Mouse (Mus musculus) spleen, adult 18-20 months (tissue): ENCODE measurements around the gene Zmynd8.
A peak's percentile ranks its signal among the peaks of the same experiment; 100 is the strongest.

Experiments
- DNase-seq, 2 experiments: peaks; one replicate each; pipeline ENCODE4 v3.0.0; 2022; ENCODE audit warnings: mixed read lengths in 2 of 2

Gene Zmynd8

DNA sequence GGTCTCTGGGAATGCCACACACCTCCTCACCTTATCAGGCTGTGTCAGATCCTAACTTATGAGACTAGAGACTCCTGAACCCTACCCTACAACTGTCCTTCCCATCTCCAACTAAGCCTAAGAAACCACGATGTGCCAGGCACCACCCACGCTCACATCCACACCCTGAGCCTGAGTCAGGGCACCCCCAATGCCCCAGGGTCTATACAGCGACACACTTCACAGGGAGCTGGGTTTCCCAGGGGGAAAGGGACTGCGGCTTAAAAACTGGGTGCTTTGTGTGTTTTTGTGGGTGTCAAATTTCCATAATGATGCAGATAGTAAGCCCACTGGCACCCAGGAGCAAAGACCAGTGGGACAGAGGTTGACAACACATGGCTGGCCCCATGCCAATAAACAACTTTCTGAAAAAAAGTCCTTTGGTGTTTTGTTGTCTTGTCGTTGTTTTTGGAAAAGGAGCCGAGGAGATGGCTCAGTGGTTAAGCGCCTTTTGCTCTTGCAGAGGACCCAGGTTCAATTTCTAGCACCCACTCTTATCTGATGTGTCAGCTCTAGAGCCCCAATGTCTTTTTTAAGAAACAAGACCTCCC, 42.1 kb downstream of the Zmynd8 start:
- DNase-seq: no peak

- DNase-seq: no peak
Observed at GRCm38 (mm10) chr2:165855641-165856301, 43.0 kb downstream of the Zmynd8 start.

- no peak for DNase-seq
Observed at GRCm38 (mm10) chr2:165854207-165854968, 44.4 kb downstream of the Zmynd8 start.

DNA sequence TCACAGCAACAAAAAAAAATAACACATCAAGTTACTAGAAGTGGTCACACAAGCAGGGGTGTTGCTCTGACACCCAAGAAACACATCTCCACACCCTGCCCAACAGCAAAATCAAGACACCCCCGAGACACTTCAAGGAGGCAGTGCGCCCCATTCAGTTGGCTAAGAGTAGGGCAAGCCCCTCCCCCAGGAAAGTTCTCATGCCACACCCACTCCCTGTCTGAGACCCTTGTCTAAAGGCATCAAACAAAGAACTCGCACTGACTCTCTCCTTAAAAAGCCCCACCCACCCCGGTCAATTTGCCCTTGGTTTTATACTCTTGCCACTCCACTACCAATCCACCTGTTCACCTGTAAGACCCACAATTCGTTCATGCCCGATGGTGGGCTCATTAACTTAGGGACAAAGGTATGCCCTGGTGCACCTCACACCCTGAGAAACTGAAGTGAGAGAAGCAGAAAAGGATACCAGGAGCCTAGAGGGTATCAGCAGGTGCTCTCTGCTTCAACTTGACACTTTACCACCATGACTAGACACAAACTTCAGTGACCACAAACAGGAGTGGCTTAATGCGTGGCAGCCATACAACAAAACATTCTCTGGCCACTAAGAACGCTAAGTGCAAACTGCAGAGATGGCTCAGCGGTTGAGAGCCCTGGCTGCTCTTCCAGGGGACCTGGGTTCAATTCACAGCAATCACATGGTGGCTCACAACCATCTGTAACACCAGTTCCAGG, 45.8 kb downstream of the Zmynd8 start:
- no peak for DNase-seq

DNA sequence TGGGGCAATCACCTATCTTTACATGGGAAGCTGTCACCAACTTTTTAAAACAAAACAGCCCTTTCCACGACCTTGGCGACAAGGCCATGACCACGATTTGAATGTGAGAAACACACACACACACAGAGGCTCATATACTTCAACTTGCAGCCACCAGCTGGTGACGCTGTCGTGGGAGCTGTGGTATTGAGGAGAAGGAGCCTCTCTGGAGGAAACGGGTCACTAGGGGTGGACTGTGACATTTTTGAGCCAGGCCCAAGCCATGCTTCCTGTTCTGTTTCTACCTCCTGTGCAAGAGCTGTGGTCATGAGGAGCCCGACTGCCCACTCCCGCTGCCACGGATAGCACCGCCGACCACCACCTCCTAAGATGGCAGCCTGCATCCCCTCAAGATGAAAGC, 46.4 kb downstream of the Zmynd8 start:
- no peak for DNase-seq

DNA sequence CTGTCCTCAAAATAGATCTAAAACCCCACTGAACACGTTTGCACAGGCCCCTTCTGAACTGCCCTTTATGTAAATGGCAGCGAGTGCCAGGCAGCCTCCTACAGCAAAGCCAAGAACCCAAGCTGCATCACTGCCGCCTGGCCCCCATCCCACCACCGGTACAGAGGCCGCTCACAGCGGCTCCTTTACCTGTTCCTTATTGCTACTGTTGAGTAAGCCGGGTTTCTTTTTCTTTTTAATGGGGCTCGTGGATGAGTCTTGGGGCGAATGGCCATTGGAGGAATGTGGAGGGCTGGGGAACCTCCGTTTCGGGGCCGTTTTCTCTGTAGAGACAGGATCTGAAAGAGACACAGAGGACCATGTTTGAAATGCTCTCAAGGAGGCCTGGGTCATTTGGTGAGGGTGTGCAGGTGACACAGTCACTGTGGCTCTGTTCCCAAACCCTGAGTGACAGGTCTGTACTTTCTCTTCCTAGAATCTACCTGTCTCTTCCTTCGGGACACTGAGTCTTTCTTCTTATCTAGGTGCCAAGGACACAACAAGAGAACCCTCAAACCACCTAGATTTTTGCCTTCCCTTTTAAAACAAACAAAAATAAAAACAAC, 46.9 kb downstream of the Zmynd8 start:
- DNase-seq: no peak

DNA sequence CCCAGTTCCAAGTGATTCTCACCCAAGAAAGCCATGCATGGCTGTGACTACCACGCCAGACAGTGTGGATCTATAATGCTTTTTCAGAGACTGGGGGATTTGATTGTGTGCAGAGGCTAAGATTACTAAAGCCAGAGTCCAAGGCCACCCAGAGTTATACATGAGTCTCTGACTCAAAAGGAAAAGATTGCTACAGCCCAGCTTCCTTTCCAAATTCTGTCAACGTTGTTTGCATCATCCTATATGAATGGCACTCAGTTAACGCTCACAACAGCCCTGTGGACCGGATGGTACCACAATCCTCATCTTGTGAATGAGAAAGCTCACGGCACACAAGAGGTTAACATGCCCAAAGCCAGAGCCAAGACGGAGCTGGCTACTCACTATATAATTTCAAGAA, 48.0 kb downstream of the Zmynd8 start:
- DNase-seq: no peak

GRCm38 (mm10) chr2:165849129-165849528, 49.7 kb downstream of the Zmynd8 start:
- DNase-seq: peak in 1 of 2 experiments; percentile 22

GRCm38 (mm10) chr2:165846787-165847186, 52.0 kb downstream of the Zmynd8 start:
- no peak for DNase-seq

DNA sequence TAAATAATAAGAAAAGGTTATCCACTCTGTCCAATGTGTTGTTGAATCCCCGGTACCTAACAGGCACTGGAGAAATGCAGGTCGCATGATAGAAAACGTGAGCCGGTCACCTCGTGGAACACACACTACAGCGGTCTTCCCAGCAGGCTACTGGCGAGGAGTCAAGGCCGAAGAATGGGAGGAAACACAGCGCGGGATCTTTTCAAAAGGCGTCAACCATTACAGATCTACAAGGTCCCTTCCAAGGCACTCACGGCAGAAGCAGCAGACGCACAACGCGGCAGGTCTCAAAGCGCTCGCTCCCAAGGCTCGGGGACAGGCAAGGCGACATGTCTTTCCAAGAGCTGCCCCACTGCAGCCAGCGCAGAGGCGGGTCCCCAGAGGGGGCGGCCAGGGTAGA, 53.3 kb downstream of the Zmynd8 start:
- no peak for DNase-seq

GRCm38 (mm10) chr2:165843350-165843749, 55.5 kb downstream of the Zmynd8 start:
- no peak for DNase-seq

- DNase-seq: no peak
Observed at GRCm38 (mm10) chr2:165842241-165842640, 56.6 kb downstream of the Zmynd8 start.

DNA sequence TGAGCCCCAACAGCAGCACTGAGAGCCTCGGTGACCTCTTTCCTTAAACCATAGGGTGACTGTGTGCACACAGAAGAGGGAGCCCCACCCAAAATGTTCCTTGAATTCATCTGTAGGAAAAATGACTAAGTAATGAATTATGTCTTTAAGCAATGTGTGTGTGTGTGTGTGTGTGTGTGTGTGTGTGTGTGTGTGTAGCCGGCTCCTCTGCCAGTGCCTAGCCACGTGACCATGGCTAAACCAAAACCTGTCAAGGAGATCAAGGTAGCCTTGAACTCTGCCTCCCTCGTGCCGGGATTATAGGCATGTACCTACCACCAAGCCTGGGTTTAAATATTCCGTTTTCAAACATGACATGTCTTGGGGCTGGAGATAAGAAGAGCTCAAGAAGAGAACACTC, 57.0 kb downstream of the Zmynd8 start:
- DNase-seq: no peak

DNA sequence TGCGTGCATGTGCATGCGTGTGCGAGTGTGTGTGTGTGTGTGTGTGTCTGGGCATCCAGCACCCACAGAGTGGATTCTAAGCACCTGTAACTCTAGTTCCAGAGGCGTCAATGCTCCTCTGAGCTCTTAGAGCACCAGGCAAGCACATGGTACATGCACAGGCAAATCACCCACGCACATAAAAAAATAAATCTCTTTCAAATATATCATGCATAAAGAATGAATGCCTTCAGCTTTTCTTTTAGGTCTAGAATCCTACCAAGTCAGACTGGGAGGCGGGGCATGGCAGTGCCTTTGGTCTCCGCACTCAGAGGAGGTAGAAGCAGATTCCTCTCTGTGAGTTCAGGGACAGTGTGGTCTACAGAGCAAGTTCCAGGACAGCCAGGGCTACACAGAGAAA, 58.0 kb downstream of the Zmynd8 start:
- DNase-seq: no peak

DNA sequence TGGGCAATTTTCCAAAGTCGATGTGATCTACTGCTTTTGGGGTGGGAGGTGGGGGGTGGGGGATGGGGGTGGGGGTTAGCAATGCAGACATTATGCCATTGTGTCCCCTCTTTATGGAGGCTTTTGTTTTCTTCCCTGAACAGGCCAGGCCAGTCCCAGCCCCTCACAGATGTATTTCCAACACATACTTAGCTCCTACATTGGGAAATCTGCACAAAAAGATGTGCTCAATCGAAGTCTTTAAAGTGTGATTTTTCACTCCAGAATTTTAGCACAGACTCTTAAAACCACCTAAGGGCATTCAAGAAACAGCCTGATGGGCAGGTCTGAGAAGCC, 59.5 kb downstream of the Zmynd8 start:
- no peak for DNase-seq

DNA sequence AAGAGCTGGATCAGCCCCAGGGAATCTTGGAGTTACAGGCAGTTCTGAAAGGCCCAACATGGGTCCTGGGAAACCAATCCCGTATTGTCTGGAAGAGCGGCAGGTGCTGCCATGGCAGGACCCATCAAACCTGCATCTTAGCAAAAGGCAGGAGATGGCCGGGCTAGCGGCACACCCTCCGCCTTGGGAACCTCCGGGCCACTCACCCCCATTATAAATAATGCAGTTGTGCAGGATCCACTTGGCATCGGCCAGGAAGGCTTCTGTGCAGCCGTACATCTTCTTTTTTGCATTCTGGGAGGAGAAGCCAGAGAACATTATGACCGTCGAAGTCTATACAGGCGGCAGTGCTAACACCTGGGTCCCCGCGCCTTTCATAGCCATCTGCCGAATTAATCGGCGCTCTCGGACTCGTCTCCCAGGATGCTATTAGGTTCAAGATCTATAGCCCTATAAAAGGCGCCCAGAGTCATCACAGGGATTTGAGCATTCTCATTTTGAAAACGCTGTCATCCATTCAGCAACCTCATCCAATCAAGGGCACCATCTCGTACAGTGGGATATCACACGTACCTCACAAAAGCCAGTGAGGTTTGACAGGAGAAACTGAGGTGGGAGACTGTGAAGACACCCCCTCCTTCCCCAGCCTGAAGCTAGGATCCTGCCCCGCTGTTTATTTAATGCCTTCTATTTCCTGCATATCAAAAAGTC, 60.1 kb downstream of the Zmynd8 start:
- DNase-seq: no peak

DNA sequence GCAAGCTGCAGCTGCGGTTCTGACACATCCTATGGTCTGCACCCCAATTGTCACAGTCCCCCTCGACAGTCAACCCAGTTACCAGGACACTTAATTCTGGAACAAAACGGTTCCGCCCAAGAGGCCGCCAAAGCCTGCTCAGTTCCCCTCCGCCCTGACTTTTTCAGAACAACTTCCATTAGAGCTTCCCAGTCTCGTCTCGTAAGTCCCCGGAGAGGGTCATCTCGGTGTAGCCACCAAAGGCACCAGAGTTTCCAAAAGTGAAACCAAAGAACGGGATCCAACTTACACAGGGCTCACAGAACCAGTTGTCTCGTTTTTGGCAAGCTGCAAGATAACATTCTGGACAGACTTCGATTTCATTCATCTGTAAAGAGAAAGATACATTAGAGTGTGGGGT, 64.2 kb downstream of the Zmynd8 start:
- no peak for DNase-seq

- no peak for DNase-seq
Observed at GRCm38 (mm10) chr2:165833468-165833867, 65.3 kb downstream of the Zmynd8 start.

DNA sequence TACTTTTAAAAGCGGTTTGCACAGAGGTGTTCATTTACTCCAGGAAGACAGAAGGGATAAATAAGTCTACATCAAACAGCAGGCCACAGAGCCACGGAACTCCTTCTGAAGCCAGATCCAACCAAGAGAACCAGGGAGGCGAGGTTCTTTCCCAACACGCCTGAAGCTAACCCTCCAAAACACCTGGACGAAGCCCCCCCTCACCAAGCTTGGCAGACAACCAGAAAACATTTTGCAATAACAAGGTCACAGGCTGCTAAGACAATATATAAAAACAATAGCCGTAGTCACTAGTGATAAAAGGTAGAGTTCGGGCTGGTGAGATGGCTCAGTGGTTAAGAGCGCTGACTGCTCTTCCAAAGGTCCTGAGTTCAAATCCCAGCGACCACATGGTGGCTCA, 66.1 kb downstream of the Zmynd8 start:
- no peak for DNase-seq

DNA sequence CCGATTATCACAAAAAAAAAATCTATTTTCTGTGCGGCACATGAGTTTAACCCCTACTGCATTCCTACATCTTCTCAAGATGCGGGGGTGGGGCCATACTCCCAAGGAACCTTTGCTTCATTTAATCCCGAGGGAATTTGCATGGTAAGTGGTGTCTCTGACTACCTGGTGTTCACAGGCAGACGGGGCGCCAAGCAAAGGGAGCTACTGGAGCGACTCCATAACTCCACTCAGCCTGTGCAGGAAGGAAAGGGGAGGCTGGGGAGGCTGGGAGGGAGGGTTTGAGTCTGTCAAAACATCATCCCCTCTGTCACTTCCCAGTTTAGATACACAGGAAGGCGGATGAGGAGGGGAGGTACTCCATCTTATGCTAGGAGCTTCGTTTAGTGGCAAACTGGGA, 66.5 kb downstream of the Zmynd8 start:
- no peak for DNase-seq

DNA sequence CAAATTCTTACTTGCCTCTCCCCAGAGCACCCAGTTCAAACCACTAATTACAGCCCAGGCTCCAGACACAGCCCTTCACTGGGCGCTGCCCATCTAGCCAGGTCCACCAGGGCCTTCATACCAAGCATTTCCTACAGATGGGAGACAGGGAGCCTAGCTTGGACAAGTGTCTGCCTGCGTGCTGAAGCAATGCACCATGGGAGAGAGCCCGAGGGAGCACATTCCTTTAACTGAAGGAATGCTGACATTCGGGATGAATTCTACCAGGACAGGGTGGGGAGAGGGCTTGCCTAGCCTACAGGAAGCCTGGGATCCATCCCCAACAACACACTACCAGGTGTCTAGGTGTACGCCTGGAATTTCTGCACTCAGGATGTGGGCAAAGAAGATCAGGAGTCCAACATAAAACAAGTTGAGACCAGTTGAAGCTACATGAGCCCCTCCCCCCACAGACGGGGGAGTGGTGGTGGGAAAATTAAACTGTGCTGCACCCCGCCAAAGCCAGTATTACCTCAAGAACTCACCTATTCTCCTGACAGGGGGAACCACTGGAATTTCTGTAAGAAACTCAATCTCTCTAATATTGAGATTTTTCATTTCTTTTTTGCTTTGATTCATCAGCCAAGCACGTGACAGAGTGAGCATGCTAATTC, 67.1 kb downstream of the Zmynd8 start:
- no peak for DNase-seq

GRCm38 (mm10) chr2:165828770-165829169, 70.0 kb downstream of the Zmynd8 start:
- DNase-seq: no peak
